Mouse (Mus musculus): ENCODE data around the gene Fgd2. TPM values are rescaled to one million over a fixed set of nuclear protein-coding genes. Genes with fewer than 3 reads are reported as not detected.

Fgd2 gene
- polyA plus RNA-seq, 1 experiment from 2014 or later: 15.4 TPM

GRCm38 (mm10) chr17:29416757-29417156 lies 56.0 kb downstream of the Fgd2 start:
- no peak for ATAC-seq (replicated peaks; ENCODE audit: low FRiP score, low TSS enrichment, low read depth)
- H3K9me3 ChIP-seq (ENCODE audit: control insufficient read depth, low read length): no peaks in the 10 kb centered on the region
- H3K4me1 ChIP-seq (replicated peaks; ENCODE audit: control insufficient read depth, insufficient read depth, low read length): peaks cover 11% of the 10 kb centered on the region
- no peak for DNase-seq (ENCODE audit: low spot score)
- peak overlapping the region; percentile 48; the same call in 1 of the 2 replicates for H3K4me2 ChIP-seq (ENCODE audit: low read length)
- no peaks in the 10 kb centered on the region for H3K36me3 ChIP-seq (ENCODE audit: control insufficient read depth, insufficient read depth, low read length)
- no peaks in the 10 kb centered on the region for H3K27me3 ChIP-seq (replicated peaks; ENCODE audit: control insufficient read depth, insufficient read depth, low read length)
- no peak overlapping the region for H3K9ac ChIP-seq (ENCODE audit: low read length)
- H3K4me3 ChIP-seq (ENCODE audit: low read depth, low read length): no peak overlapping the region
- 0 out of 2 replicates have a peak overlapping the region, but pooled peaks have one; percentile 52 for H3K27ac ChIP-seq (ENCODE audit: low read depth)
- 57% methylated on average over 5 of the region's 5 CpGs for WGBS

- Histone ChIP-seq H3K4me3 (ENCODE audit: low read depth, low read length) (no peak overlapping the region), H3K4me2 (ENCODE audit: low read length) (no peak overlapping the region), H3K4me1 (replicated peaks; ENCODE audit: control insufficient read depth, insufficient read depth, low read length) (peaks cover 11% of the 10 kb centered on the region), H3K9ac (ENCODE audit: low read length) (no peak overlapping the region), H3K27ac (ENCODE audit: low read depth) (no peak overlapping the region), H3K36me3 (ENCODE audit: control insufficient read depth, insufficient read depth, low read length) (no peaks in the 10 kb centered on the region), H3K27me3 (replicated peaks; ENCODE audit: control insufficient read depth, insufficient read depth, low read length) (no peaks in the 10 kb centered on the region), H3K9me3 (ENCODE audit: control insufficient read depth, low read length) (no peaks in the 10 kb centered on the region)
- ATAC-seq (replicated peaks; ENCODE audit: low FRiP score, low TSS enrichment, low read depth) (no peak), DNase-seq (ENCODE audit: low spot score) (no peak)
- 78% methylated on average over 3 of the region's 3 CpGs for WGBS
Measured at GRCm38 (mm10) chr17:29418758-29419380, 58.2 kb downstream of the Fgd2 start.

DNA sequence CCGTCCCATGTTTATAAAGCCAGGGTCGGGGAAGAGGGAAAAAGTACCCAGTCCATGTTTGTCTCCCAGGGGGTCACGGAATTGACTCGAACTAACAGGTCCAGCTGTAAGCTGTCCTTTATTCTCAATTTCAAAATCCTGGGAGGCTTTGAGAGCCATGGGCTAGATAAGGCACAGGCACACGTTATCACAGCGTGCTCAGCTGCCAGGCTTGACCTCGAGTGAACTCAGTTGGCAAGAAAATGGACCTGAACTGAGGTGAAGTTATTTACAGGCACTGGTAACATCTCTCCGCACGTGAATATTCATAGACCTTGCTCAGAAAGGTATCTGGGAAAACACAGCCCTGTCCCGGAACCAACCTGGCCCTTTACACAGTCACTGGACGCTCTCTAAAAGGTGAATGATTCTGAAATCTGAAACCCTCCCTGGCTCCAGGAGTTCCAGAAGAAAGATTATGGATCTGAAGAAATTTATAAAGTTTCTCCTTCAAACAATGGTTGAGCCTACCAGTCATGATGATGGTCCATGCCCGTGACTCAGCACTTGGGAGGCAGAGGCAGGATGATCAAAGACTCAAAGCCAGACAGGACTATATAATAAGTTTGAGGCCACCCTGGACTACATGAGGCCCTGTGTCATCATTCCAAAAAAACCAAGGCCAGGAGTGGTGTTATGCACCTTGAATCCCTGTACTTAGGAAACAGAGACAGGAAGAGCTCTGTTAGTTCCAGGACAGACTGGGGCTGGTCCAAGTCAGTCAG lies 59.4 kb downstream of the Fgd2 start:
- no peak for DNase-seq (ENCODE audit: low spot score)
- H3K4me1 ChIP-seq (replicated peaks; ENCODE audit: control insufficient read depth, insufficient read depth, low read length): peaks cover 11% of the 10 kb centered on the region
- WGBS: 75% methylated on average over 12 of the region's 12 CpGs

DNA sequence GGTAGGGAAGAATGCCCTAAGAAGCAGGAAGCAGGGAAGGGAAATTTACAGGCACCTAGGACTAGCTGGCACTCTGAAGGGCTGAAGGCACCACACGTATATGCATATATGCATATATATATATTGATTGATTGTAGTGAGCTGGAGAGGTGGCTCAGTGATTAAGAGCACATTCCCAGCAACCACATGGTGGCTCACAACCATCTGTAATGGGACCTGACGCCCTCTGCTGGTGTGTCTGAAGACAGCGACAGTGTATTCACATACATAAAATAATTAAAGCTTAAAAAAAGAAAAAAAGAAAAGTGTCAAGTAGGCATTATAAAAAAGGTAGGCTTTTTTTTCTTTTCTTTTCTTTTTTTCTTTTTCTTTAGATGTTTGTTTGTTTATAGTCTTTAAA lies 60.6 kb downstream of the Fgd2 start:
- Histone ChIP-seq H3K4me1 (replicated peaks; ENCODE audit: control insufficient read depth, insufficient read depth, low read length) (peaks cover 5% of the 10 kb centered on the region), H3K9ac (ENCODE audit: low read length) (no peak overlapping the region), H3K9me3 (ENCODE audit: control insufficient read depth, low read length) (no peaks in the 10 kb centered on the region), H3K4me3 (ENCODE audit: low read depth, low read length) (no peak overlapping the region), H3K27ac (ENCODE audit: low read depth) (no peak overlapping the region), H3K36me3 (ENCODE audit: control insufficient read depth, insufficient read depth, low read length) (no peaks in the 10 kb centered on the region), H3K4me2 (ENCODE audit: low read length) (no peak overlapping the region), H3K27me3 (replicated peaks; ENCODE audit: control insufficient read depth, insufficient read depth, low read length) (no peaks in the 10 kb centered on the region)
- no peak for DNase-seq (ENCODE audit: low spot score)
- ATAC-seq (replicated peaks; ENCODE audit: low FRiP score, low TSS enrichment, low read depth): no peak
- 70% methylated on average over 3 of the region's 3 CpGs for WGBS

More for the DNA sequence above, 59.4 kb downstream of the Fgd2 start:
- Histone ChIP-seq H3K36me3 (ENCODE audit: control insufficient read depth, insufficient read depth, low read length) (no peaks in the 10 kb centered on the region), H3K27ac (ENCODE audit: low read depth) (no peak overlapping the region), H3K4me2 (ENCODE audit: low read length) (no peak overlapping the region), H3K9ac (ENCODE audit: low read length) (no peak overlapping the region), H3K9me3 (ENCODE audit: control insufficient read depth, low read length) (no peaks in the 10 kb centered on the region), H3K4me3 (ENCODE audit: low read depth, low read length) (no peak overlapping the region), H3K27me3 (replicated peaks; ENCODE audit: control insufficient read depth, insufficient read depth, low read length) (no peaks in the 10 kb centered on the region)
- ATAC-seq (replicated peaks; ENCODE audit: low FRiP score, low TSS enrichment, low read depth): no peak

DNA sequence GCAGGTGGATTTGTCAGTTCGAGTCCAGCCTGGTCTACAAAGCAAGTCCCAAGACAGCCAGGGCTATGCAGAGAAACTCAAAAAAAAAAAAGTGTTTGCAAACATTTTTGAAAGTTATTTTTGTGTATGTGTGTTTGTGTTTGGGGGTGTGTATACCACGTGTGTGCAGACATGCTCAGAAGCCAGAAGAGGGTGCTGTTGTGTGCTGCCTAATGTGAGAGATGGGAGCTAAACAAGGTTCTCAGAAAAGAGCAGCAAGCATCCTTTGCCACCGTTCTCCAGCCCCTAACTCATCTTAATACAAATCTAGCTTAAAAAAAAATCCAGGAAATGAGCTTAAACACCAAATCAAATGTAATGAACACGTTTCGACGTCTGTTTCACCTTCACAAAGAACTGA lies 61.6 kb downstream of the Fgd2 start:
- 91% methylated on average over 6 of the region's 6 CpGs for WGBS
- DNase-seq (ENCODE audit: low spot score) (no peak), ATAC-seq (replicated peaks; ENCODE audit: low FRiP score, low TSS enrichment, low read depth) (no peak)
- H3K4me2 ChIP-seq (ENCODE audit: low read length): no peak overlapping the region
- H3K36me3 ChIP-seq (ENCODE audit: control insufficient read depth, insufficient read depth, low read length): no peaks in the 10 kb centered on the region
- H3K9me3 ChIP-seq (ENCODE audit: control insufficient read depth, low read length): no peaks in the 10 kb centered on the region
- H3K9ac ChIP-seq (ENCODE audit: low read length): no peak overlapping the region
- no peak overlapping the region for H3K4me3 ChIP-seq (ENCODE audit: low read depth, low read length)
- H3K4me1 ChIP-seq (replicated peaks; ENCODE audit: control insufficient read depth, insufficient read depth, low read length): no peaks in the 10 kb centered on the region
- no peak overlapping the region for H3K27ac ChIP-seq (ENCODE audit: low read depth)
- H3K27me3 ChIP-seq (replicated peaks; ENCODE audit: control insufficient read depth, insufficient read depth, low read length): no peaks in the 10 kb centered on the region

GRCm38 (mm10) chr17:29422912-29423504 lies 62.3 kb downstream of the Fgd2 start:
- Histone ChIP-seq H3K4me1 (replicated peaks; ENCODE audit: control insufficient read depth, insufficient read depth, low read length) (0 out of 2 replicates have a peak, but pooled peaks cover under 1% of the 10 kb centered on the region), H3K9me3 (ENCODE audit: control insufficient read depth, low read length) (no peaks in the 10 kb centered on the region), H3K4me2 (ENCODE audit: low read length) (no peak overlapping the region), H3K27ac (ENCODE audit: low read depth) (no peak overlapping the region), H3K36me3 (ENCODE audit: control insufficient read depth, insufficient read depth, low read length) (no peaks in the 10 kb centered on the region), H3K27me3 (replicated peaks; ENCODE audit: control insufficient read depth, insufficient read depth, low read length) (no peaks in the 10 kb centered on the region), H3K9ac (ENCODE audit: low read length) (no peak overlapping the region), H3K4me3 (ENCODE audit: low read depth, low read length) (no peak overlapping the region)
- WGBS: 78% methylated on average over 8 of the region's 8 CpGs
- DNase-seq (ENCODE audit: low spot score): no peak
- no peak for ATAC-seq (replicated peaks; ENCODE audit: low FRiP score, low TSS enrichment, low read depth)

DNA sequence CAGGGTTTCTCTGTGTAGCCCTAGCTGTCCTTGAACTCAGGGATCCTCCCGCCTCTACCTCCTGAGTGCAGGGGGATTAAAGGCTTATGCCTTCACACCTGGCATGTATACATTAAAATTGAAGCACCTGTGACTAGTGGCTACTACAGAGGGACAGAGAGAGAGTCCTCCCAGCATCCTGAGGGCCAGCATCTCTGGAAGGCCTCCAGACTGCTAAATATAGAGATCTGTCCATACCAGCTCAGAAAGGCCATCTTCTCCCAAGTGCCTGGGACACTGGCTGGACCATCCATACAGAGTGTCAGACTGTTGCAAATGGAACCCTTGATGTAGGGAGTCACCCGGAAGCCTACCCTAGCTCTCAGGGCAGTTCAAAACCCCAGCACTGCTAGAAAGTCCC lies 63.3 kb downstream of the Fgd2 start:
- DNase-seq (ENCODE audit: low spot score) (no peak), ATAC-seq (replicated peaks; ENCODE audit: low FRiP score, low TSS enrichment, low read depth) (no peak)
- Histone ChIP-seq H3K36me3 (ENCODE audit: control insufficient read depth, insufficient read depth, low read length) (no peaks in the 10 kb centered on the region), H3K4me1 (replicated peaks; ENCODE audit: control insufficient read depth, insufficient read depth, low read length) (0 out of 2 replicates have a peak, but pooled peaks cover 4% of the 10 kb centered on the region), H3K27ac (ENCODE audit: low read depth) (no peak overlapping the region), H3K4me2 (ENCODE audit: low read length) (no peak overlapping the region), H3K27me3 (replicated peaks; ENCODE audit: control insufficient read depth, insufficient read depth, low read length) (no peaks in the 10 kb centered on the region), H3K9me3 (ENCODE audit: control insufficient read depth, low read length) (no peaks in the 10 kb centered on the region), H3K4me3 (ENCODE audit: low read depth, low read length) (no peak overlapping the region), H3K9ac (ENCODE audit: low read length) (no peak overlapping the region)
- WGBS: 92% methylated on average over 2 of the region's 2 CpGs

- no peak overlapping the region for H3K4me2 ChIP-seq (ENCODE audit: low read length)
- H3K4me1 ChIP-seq (replicated peaks; ENCODE audit: control insufficient read depth, insufficient read depth, low read length): 0 out of 2 replicates have a peak, but pooled peaks cover 4% of the 10 kb centered on the region
- no peaks in the 10 kb centered on the region for H3K27me3 ChIP-seq (replicated peaks; ENCODE audit: control insufficient read depth, insufficient read depth, low read length)
- no peaks in the 10 kb centered on the region for H3K9me3 ChIP-seq (ENCODE audit: control insufficient read depth, low read length)
- no peak for ATAC-seq (replicated peaks; ENCODE audit: low FRiP score, low TSS enrichment, low read depth)
- H3K4me3 ChIP-seq (ENCODE audit: low read depth, low read length): no peak overlapping the region
- H3K36me3 ChIP-seq (ENCODE audit: control insufficient read depth, insufficient read depth, low read length): no peaks in the 10 kb centered on the region
- WGBS: 76% methylated on average over 9 of the region's 9 CpGs
- no peak overlapping the region for H3K9ac ChIP-seq (ENCODE audit: low read length)
- no peak for DNase-seq (ENCODE audit: low spot score)
- H3K27ac ChIP-seq (ENCODE audit: low read depth): no peak overlapping the region
Measured at GRCm38 (mm10) chr17:29425345-29425744, 64.6 kb downstream of the Fgd2 start.

All from intestine, embryonic 14.5 days (tissue).